Mouse (Mus musculus): ENCODE measurements at regions not wholly inside any gene's neighbourhood (a gene's known extent, or its start where the extent isn't known, plus 50 kb on each side); places are given as distances from the start of the nearest gene placed in this dataset.

- no peak for DNase-seq (ENCODE audit: low spot score)
Measured at GRCm38 (mm10) chr1:63851476-63852094, 82.5 kb upstream of the 4933402D24Rik start.

GRCm38 (mm10) chr1:63850262-63850661 is 81.2 kb upstream of the 4933402D24Rik start:
- no peak for DNase-seq (ENCODE audit: low spot score)

DNA sequence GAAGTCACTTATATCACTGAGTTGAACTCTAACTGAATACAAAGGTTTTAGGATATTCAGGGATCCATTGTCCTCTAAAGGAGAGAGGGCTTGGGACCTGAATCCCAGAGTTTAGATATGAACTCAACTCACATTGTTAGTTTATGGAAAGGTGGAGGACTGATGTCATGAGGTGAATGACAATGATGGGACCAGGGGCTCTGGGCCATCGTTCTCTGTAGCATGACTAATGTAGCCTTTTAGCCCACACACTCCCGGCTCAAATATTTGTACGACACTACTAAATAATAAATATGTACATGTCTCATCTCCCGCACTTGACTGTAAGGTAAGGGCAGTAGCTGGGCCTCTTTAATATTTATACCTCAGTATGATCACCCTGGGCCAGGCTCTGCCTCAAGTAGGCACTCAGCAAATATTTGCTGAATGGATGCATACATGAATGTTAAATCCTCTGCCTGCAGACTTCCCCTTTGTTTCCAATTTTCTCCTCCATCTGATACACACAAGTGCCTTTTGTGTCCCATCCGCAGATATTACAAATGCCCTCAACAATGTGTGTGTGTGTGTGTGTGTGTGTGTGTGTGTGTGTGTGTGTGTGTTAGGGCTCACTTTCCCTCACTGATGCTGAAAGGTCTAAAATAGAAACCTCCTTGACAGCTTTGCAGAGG is 59.2 kb upstream of the 4933402D24Rik start:
- DNase-seq (ENCODE audit: low spot score), result no peak

DNA sequence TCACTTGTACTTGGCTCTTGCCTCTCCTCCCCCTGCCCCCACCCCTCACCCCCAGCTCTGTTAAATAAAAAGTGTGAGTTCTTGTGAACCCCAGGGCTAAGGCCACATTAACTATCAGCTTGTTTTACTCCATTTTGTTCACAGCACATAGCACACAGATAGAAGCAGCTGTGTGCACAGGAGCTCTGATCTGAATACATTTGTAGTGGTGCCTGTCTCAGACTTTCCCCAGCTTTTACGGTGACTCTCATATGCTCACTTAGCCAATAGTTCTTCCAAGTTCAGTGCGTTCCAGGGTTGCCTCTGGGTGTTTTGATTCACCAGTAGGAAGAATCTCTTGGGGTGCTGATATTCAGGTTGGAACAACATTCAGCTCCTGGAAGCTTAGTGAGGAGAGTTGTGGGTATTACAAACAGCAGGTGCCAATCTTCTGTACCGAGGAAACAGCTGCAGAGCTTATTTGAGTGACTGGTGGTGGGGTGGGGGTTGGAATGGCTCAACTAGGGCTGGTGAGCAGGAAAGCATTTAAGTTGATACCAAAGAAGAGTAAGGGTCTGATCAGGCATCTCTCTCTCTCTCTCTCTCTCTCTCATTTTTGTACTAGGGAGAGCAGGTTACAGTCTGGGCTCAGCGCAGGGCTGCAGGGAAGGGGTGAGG is 51.7 kb upstream of the 4933402D24Rik start:
- DNase-seq (ENCODE audit: low spot score), result no peak

DNA sequence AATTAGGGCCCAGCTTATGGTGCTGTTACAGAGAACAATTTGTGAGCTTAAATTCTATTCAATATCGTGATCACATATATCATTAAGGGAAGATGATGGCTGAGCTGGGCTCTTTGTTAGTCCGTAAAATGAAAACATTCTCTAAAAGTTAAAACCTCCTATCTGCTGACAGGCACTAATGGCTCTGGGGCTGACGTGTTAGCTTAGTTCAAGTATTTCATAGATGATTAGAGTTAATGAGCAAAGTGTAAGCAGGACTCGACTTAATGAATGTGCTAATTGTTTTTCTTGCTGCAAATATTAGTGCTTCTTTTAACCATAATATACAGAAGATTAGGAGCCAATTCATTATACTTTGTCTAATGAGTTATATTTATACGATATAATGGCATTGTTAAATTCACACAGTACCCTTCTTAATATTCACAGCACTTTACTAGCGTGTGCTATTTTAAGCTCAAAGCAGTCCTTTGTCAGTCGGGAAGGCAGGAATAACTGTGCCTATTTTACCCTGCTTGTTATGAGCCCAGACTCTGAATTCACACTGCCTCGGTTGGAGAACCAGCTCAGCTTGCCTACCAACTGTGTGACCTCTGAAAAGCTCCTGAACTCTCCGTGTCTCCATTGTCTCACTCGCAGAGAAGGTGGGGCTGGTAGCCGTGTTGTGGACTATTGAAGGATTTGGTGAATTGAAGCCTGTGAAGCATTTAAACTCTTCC is 50.6 kb upstream of the 4933402D24Rik start:
- no peak for DNase-seq (ENCODE audit: low spot score)

All from gastrocnemius, adult 18-20 months (tissue).